Mouse (Mus musculus): ENCODE results near the gene Gm16867.
"Not testable (repeated sequence)": the region's sequence is repeated elsewhere in the genome, so short reads cannot be mapped to it uniquely, and the experiment has no call there.

Gene Gm16867

GRCm38 (mm10) chr14:69464465-69464864 lies 38.7 kb downstream of the Gm16867 start:
- DNase-seq = not testable (repeated sequence)

- DNase-seq = not testable (repeated sequence)
Observed at GRCm38 (mm10) chr14:69457691-69458090, 45.5 kb downstream of the Gm16867 start.

DNA sequence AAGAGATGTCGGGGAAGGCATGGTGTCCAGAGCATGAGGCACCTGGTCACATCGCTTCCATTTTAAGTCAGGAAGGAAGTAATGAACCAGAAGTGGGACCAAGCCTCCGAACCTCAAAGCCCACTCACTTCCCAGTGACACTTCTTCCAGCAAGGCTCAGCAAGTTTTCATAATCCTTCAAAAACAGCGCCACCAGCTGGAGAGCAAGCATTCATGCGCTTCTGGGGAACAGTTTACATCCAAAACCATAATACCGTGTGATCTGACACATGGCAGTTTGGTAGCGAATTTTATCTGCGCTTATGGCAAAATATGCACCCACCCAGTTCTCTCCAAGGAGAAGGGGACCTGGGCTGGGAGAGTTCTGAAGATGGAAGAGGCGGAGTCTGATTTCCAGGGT lies 48.5 kb downstream of the Gm16867 start:
- DNase-seq = not testable (repeated sequence)

DNA sequence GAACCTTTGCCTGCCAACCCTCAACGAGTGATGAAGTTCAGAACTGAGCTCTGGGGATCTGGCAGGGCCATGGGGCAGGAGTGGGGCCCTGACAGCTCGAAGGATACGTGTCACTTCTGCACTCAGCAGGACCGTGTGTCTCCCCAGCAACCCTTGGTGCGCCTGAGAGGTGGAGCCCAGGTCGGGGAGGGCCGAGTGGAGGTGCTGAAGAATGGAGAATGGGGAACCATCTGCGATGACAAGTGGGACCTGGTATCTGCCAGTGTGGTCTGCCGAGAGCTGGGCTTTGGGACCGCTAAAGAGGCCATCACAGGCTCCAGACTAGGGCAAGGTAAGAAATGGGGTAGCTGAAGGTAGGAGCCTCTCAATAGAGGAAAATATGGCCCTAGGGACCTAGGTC lies 54.3 kb downstream of the Gm16867 start:
- not testable (repeated sequence) for DNase-seq

DNA sequence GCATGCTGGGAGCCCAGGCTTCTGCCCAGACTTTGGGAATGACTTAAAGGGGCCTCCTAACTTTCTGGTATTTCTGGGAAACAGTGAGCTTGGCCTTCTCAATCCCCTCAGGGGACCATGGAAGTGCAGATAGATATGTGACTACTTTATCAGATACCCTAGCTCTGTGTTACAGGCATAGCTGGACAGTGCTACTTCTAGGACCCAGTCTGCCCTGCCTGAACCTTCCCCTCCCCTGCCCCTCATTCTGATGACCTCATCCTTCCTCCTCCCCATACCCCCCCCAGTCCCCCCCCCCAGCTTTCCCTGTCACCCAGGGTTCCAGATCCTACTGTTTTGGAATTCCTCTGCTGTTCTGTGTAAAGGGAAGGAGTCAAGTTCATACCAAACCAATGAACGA lies 56.2 kb downstream of the Gm16867 start:
- not testable (repeated sequence) for DNase-seq

DNA sequence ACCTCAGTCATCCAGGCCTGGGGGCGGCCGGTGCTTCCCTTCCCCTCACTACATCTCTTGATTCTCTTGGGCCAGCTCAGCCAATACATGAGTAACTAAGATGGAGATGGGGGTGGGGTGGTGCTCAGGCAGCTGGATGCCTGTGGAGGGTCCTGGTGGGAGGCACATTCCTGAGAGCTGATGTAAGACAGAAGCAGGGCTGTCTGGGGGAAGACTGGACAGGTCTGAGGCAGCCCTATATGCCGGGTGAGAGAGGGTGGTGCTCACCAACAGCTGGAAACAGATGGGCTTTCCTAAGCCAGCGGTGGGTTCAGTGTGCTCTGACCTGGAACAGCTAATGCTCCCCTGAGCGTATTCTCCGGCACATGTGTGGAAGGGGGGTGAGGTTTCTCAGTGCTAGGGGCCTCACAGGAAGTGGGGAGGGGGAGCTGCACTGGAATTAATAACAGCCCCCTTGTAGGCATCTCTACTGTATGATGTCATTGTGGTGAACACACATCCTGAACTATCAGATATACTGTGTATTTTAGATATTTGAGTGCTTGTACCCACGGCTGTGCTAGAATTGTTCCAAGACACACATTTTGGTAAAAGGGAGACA lies 60.0 kb downstream of the Gm16867 start:
- DNase-seq = not testable (repeated sequence)

- not testable (repeated sequence) for DNase-seq
Observed at GRCm38 (mm10) chr14:69440955-69441354, 62.2 kb downstream of the Gm16867 start.

DNA sequence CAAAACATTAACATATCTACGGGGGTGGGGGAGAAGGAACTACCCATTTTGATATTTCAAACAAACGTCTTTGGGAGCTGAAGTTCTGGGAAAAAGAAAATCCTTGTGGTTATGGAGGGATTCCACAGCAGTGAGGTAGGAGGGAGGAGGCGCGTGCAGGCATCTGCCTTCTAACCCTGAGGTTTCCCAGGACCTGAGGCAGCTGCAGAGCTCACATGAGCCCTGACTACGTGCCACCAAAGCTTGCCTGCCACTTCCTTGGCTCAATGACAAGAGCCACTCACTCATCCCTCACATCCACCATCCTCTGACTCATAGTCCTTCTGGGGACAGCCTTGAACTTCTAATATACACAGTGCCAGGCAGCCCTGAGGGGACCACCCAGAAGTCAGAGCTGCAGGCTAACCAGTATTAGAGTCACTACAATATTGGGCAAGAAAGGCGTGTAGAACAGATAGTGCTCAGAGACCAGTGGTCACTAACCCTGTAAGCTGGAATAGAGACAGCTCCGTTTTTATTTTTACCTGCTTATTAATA lies 64.4 kb downstream of the Gm16867 start:
- not testable (repeated sequence) for DNase-seq

DNA sequence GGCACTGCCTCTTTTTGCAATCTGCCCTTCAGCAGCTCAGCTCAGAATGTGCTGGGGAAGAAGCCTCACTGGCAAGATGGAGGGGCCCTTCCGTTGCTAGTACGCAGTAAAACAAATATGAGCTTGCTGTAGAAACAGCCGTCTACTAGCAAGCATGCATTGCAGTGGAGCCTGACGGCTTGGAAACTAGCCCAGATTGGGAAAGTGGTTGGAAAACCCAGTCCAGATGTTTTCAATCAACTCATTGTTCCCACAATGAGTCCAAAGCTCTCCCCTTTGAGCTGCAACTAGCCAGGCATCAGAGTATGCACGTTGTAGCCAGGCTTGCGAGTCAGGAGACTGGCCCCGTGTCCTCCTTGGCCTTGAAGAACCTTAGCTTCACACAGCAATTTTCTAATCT lies 82.2 kb downstream of the Gm16867 start:
- not testable (repeated sequence) for DNase-seq

GRCm38 (mm10) chr14:69417545-69417944 lies 85.6 kb downstream of the Gm16867 start:
- not testable (repeated sequence) for DNase-seq
